ENCODE assay signal across 18 mouse cellular contexts in the genomic region with DNA sequence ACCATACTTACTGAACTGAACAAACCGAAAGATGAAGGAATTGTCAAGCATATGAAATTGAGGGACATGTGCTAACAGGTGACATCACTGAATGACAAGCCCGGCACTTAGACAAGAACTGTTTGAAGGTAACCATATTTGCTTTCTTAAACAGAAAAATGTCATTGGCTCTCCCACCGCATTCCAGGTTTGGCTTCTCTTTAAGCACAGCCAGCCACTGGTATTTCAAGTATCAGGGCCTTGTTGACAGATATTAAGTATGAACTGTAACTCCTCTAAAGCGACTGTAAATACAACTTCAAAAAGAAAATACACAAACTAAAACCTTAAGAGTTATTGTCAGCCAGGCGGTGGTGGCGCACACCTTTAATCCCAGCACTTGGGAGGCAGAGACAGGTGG. TPM values are rescaled to one million over a fixed set of nuclear protein-coding genes. Genes with fewer than 3 reads are reported as not detected.
A peak's percentile ranks its signal among the peaks of the same experiment; 100 is the strongest.
DNase-seq lines count a peak whose midpoint lies in the region; ATAC-seq and TF ChIP-seq lines count a peak whose summit lies in the region.
"Had no signal": no experiment of that assay in that cellular context is flagged by ENCODE, and none has a peak within 500 bp of the region (broad histone marks: within the 10 kb centered on the region; RNA-seq: fewer than 3 reads in every experiment).

No protein-coding gene starts in this region.

- no peak for DNase-seq in heart, adult 18-20 months
- peak; percentile 20 for DNase-seq in Muller cell, postnatal 12 days (ENCODE audit: inconsistent ontology term)
- DNase-seq in lung, postnatal 0 days (ENCODE audit: low spot score) = peak; percentile 76
- no peak for DNase-seq in gastrocnemius, postnatal 4 days (ENCODE audit: low spot score in 2 of 2)
- no peak for DNase-seq in thymus, postnatal 14 days
- DNase-seq: adrenal gland, adult 8-10 months; cerebellum, adult 9-10 months; kidney, adult 2 months; kidney, postnatal 14 days; thymus, postnatal 25 days had no signal

- no peaks in the 10 kb centered on the region for H3K27me3 ChIP-seq in heart, embryonic 15.5 days
- no peaks in the 10 kb centered on the region for H3K27me3 ChIP-seq in liver, embryonic 12.5 days (replicated peaks)
- H3K27me3 ChIP-seq in lung, postnatal 0 days (replicated peaks; ENCODE audit: insufficient read depth, low read length) = no peaks in the 10 kb centered on the region
- H3K27me3 ChIP-seq: hindbrain, embryonic 12.5 days; midbrain, embryonic 15.5 days had no signal

- no peak for TF ChIP-seq CTCF in lung, postnatal 0 days (IDR thresholded peaks at IDR 0.05)

- H3K4me1 ChIP-seq in heart, embryonic 15.5 days (replicated peaks) = peaks cover 59% of the 10 kb centered on the region
- peaks cover 58% of the 10 kb centered on the region for H3K4me1 ChIP-seq in liver, embryonic 12.5 days
- H3K4me1 ChIP-seq in lung, postnatal 0 days (ENCODE audit: insufficient read depth, low read depth, low read length) = peaks cover 23% of the 10 kb centered on the region; the same call in 1 of the 2 replicates

- no peaks in the 10 kb centered on the region for H3K9me3 ChIP-seq in heart, embryonic 15.5 days (replicated peaks)
- no peaks in the 10 kb centered on the region for H3K9me3 ChIP-seq in liver, embryonic 12.5 days (replicated peaks)
- H3K9me3 ChIP-seq in lung, postnatal 0 days (ENCODE audit: low read length) = no peaks in the 10 kb centered on the region
- H3K9me3 ChIP-seq: embryonic facial prominence, embryonic 10.5 days; hindbrain, embryonic 12.5 days; midbrain, embryonic 15.5 days had no signal

- peak; percentile 86 for TF ChIP-seq EP300 in lung, postnatal 0 days (IDR thresholded peaks at IDR 0.05)

- no peaks in the 10 kb centered on the region for H3K36me3 ChIP-seq in heart, embryonic 15.5 days
- no peaks in the 10 kb centered on the region for H3K36me3 ChIP-seq in liver, embryonic 12.5 days
- H3K36me3 ChIP-seq in lung, postnatal 0 days (ENCODE audit: insufficient read depth, low read length) = no peaks in the 10 kb centered on the region
- H3K36me3 ChIP-seq: embryonic facial prominence, embryonic 10.5 days; hindbrain, embryonic 12.5 days; midbrain, embryonic 15.5 days had no signal

- H3K27ac ChIP-seq in heart, embryonic 15.5 days = peak overlapping the region; percentile 66
- no peak overlapping the region for H3K27ac ChIP-seq in liver, embryonic 12.5 days
- H3K27ac ChIP-seq in lung, postnatal 0 days (ENCODE audit: low read length) = 0 out of 2 replicates have a peak overlapping the region, but pooled peaks have one; percentile 34
- H3K27ac ChIP-seq: embryonic facial prominence, embryonic 10.5 days; hindbrain, embryonic 12.5 days; midbrain, embryonic 15.5 days had no signal

- WGBS in heart, embryonic 15.5 days = 48% methylated on average over 6 of the region's 6 CpGs
- WGBS in liver, embryonic 12.5 days (ENCODE audit: insufficient replicate concordance) = 77% methylated on average over 6 of the region's 6 CpGs
- WGBS in lung, postnatal 0 days = 54% methylated on average over 6 of the region's 6 CpGs

- ATAC-seq in heart, embryonic 15.5 days (replicated peaks; ENCODE audit: insufficient number of reproducible peaks, insufficient read depth, low FRiP score, low read depth) = no peak
- no peak for ATAC-seq in liver, embryonic 12.5 days
- peak; percentile 27 for ATAC-seq in lung, postnatal 0 days
- ATAC-seq: inflammation-experienced regulatory T-cells, adult 6 months; midbrain, embryonic 15.5 days had no signal

- no peak overlapping the region for H3K9ac ChIP-seq in heart, embryonic 15.5 days
- no peak overlapping the region for H3K9ac ChIP-seq in liver, embryonic 12.5 days
- no peak overlapping the region for H3K9ac ChIP-seq in lung, postnatal 0 days (replicated peaks; ENCODE audit: low read depth)
- H3K9ac ChIP-seq: hindbrain, embryonic 12.5 days; midbrain, embryonic 15.5 days had no signal

- 0 out of 2 replicates have a peak overlapping the region, but pooled peaks have one; percentile 34 for H3K4me2 ChIP-seq in heart, embryonic 15.5 days
- H3K4me2 ChIP-seq in liver, embryonic 12.5 days = 0 out of 2 replicates have a peak overlapping the region, but pooled peaks have one; percentile 12
- no peak overlapping the region for H3K4me2 ChIP-seq in lung, postnatal 0 days (replicated peaks; ENCODE audit: low read depth, low read length)
- H3K4me2 ChIP-seq: hindbrain, embryonic 12.5 days; midbrain, embryonic 15.5 days had no signal

- H3K4me3 ChIP-seq in heart, embryonic 15.5 days = no peak overlapping the region
- no peak overlapping the region for H3K4me3 ChIP-seq in liver, embryonic 12.5 days
- no peak overlapping the region for H3K4me3 ChIP-seq in lung, postnatal 0 days (ENCODE audit: low read depth, low read length)
- H3K4me3 ChIP-seq: embryonic facial prominence, embryonic 10.5 days; hindbrain, embryonic 12.5 days; layer of hippocampus, adult 2 months; midbrain, embryonic 15.5 days; myocyte had no signal

RNA-seq across cellular contexts. Expression of a gene that starts 4.3 kb away (rescaled TPM):
- 13.4 and 13.8 TPM in 2 replicates for polyA plus RNA-seq in heart, embryonic 15.5 days (2015; fragmentation: Nextera tagmentation; extraction: Ambion mirVana)
- 10 to 100 TPM; 32.2 to 33.3 TPM for total RNA-seq in heart, adult 18-20 months (2021)
- 9.5 and 11.2 TPM in 2 replicates for polyA plus RNA-seq in liver, embryonic 12.5 days (2016; fragmentation: Nextera tagmentation; extraction: Ambion mirVana)
- 9.4 and 12.2 TPM in 2 replicates for polyA plus RNA-seq in lung, postnatal 0 days (2015; fragmentation: Nextera tagmentation; extraction: Ambion mirVana)
- total RNA-seq in gastrocnemius, postnatal 4 days (2021) = 10 to 100 TPM; 43.4 to 51.8 TPM

Comparison
In these comparisons a context has a peak if more than half of its experiments do, and no peak if none do; other contexts are left out.
1. DNase-seq: peak in Muller cell, postnatal 12 days (single experiment) and lung, postnatal 0 days (single experiment); none in heart, adult 18-20 months (0 of 2), gastrocnemius, postnatal 4 days (0 of 2) and thymus, postnatal 14 days (single experiment).